Mouse (Mus musculus) layer of hippocampus, adult 8-10 months (tissue): Measurements from ENCODE around the gene Scel. TPM values are rescaled to one million over a fixed set of nuclear protein-coding genes. Genes with fewer than 3 reads are reported as not detected.

Experiments
- DNase-seq, 2 experiments: peaks; one replicate each; pipeline ENCODE4 v3.0.0; 2022; ENCODE audit warnings: low spot score in 2 of 2
- microRNA-seq, 2 experiments: library from miRNA; unstranded; fragments of <30 nt; microRNA quantifications; one replicate each; pipeline ENCODE4 v1.2.0; 2022
- total RNA-seq, 4 experiments: library from RNA; stranded (reverse); gene quantifications; 2 replicates each; pipeline ENCODE4 v1.2.4; 2022

Gene Scel
- total RNA-seq, 4 experiments from 2014 or later: 1.0 to 1.6 (median 1.2) TPM

DNA sequence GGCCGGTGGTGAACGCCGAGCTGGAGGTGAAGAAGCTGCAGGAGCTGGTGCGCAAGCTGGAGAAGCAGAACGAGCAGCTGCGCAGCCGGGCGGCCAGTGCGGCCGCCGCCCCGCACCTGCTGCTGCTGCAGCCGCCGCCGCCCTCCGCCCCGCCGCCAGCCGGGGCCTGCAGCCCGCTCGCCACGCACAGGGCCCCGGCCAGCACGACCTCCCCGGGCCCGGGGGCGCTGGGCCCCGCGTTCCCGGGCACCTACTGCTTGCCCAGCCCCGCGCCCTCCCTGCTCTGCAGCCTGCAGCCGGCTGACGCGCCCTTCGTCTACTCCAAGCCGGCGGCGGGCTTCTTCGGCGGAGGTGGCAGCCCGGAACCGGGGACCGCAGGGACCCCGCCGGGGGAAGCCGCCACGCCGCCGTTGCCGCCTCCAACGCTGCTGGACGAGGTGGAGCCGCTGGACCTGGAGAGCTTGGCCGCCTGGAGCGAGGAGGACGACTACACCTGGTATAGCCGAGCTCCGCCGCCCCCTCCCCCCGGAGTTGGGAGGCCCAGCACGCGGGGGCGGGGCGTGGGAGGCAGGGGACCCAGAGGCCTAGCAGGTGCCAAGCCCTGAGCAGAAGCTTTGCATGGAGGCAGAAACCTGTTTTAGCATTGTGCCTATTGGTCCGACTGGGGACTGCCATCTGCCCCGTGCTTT lies 137.4 kb downstream of the Scel start:
- peak; percentile 51 to 59 for DNase-seq

DNA sequence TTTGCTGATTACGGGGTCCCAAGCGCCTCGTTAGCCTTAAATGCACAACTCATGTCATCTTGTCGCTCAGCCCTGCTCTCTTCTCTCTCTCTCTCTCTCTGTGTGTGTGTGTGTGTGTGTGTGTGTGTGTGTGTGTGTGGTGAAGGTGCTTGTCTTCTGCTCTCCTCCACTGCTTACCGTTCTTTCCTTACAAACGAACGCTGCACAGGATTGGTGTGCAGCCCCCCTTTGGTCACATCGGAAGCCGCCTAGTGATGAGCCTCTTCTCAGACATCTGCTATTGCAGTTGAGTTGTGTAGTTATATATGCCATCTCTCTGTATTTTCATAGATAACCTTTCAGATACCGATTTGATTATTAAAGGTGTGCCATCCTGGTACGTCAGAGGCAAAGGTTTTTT lies 138.0 kb downstream of the Scel start:
- DNase-seq: no peak

DNA sequence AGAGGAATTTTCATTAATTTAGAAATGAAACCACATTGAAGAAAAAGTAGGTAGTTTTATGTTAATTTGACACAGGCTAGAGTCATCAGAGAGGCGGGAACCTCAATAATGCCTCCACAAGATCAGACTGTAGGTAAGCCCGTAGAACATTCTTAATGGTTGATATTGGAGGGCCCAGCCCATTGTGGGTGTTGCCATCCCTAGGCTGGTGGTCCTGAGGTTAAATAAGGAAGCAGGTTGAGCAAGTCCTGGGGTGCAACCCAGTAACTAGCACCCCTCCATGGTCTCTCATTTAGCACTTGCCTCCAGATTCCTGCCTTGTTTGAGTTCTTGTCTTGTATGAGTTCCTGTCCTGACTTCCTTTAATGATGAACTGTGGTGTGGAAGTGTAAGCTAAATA lies 138.4 kb downstream of the Scel start:
- no peak for DNase-seq

DNA sequence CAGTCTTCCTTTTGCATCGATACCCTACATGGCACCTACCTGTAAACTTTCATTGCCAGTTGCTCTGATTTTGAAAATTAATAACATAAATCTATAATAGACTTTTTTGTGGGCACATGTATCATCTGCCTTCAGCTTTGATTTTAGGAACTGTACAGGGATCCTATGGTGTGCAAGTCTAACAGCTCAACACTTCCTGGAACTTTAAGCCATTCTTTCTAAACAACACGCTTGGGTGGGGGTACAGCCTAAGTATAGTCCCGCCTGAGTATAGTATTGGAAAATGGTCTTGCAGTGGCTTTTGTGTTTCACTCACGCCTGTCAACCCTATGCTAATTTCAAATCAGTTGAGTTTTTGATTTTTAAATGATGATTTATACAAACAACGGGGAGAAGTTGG lies 139.4 kb downstream of the Scel start:
- no peak for DNase-seq

DNA sequence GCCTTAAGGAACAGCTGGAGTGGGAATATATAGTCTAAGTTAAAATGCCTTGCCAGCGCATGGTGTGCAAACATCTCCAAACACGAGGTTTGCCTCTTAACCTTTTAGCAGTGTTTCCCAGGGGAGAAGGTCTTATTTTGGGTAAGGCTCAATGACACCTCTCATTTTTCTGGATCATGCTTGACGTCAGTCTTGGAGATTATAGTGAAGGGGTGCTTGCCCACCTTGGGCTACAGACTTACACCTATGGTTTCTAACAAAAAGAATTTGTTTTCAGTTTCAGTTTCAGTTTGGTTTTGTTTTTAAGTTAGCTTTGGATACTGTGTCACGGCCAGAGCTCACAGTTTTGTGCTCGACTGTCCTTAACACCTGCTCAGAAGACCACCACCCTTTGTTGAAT lies 140.7 kb downstream of the Scel start:
- DNase-seq: no peak

DNA sequence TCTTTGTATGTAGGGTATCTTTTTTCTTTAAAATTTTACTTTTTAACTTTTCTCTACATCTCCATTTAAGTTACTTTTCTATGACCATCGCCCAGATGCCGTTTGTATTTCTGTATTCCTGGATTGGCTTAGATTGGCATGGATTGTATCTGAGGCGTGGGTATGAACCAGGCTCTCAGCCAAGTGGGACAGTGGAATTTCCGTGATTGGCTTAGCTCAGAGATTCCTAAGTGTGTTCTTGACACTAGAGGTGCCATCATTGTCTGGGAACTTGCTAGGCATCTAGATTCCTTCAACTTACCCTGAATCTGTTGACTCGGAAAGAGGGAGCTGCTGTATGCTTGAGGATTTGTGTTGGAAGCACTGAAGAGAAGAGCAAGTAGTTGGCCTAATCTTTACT lies 142.3 kb downstream of the Scel start:
- DNase-seq: no peak

DNA sequence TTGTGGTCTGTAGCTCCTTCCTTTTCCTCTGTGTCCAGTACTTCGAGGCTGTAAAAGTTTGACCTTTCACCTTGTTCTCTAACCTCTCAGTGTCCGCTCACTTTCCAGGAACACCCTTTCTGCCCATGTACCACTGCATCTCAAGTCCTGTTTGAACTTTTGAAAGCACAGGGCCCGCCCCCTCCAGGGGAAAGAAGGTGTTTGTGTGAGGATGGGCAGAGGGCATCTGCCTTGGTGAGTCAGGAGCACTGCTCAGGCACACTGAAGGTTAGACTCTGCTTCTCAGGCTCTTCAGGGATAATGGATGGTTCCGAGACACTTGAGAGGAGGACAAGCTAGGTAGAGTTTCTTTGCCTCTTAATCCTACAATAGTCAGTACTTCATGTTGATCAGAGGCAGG lies 144.7 kb downstream of the Scel start:
- no peak for DNase-seq

Small RNA genes lying within 50 kb of the gene (microRNA-seq; reads per million reads assigned to microRNA genes)
- 0 reads per million in 2 experiments for gene Gm22877

Other genes with a start within 250 kb of the Scel start
- gene Mycbp2, start 166.5 kb upstream of the Scel start, total RNA-seq: 100 to 1,000 TPM; 148 to 185 (median 165) TPM
- gene Slain1, start 136.9 kb downstream of the Scel start, total RNA-seq: 10 to 100 TPM; 53.3 to 59.5 (median 55.2) TPM